Mouse (Mus musculus) limb, embryonic 12.5 days (tissue): ENCODE results near the gene Cadm3. TPM values are rescaled to one million over a fixed set of nuclear protein-coding genes. Genes with fewer than 3 reads are reported as not detected.
A peak's percentile ranks its signal among the peaks of the same experiment; 100 is the strongest.

ENCODE experiments used
- ATAC-seq: fragments of 200-750 bp; cut with Nextera tagmentation; 2 replicates; pipeline ENCODE4 v1.8.0; 2017; ENCODE audit warnings: low read depth, moderate TSS enrichment; ENCODE audit not compliant: insufficient number of reproducible peaks, insufficient read depth, low FRiP score, low TSS enrichment
- H3K27ac ChIP-seq: fragments of 300-500 bp; sonication (generic); 2 replicates; pipeline ENCODE4 v1.5.1; 2016; ENCODE audit warnings: mild to moderate bottlenecking, moderate library complexity
- H3K27me3 ChIP-seq: fragments of 300-500 bp; sonication (generic); 2 replicates; pipeline ENCODE4 v1.6.1; 2016; ENCODE audit warnings: mild to moderate bottlenecking, moderate library complexity
- H3K36me3 ChIP-seq: fragments of 300-500 bp; sonication (generic); 2 replicates; pipeline ENCODE4 v1.6.1; 2016; ENCODE audit warnings: mild to moderate bottlenecking, moderate library complexity
- H3K4me1 ChIP-seq: fragments of 300-500 bp; sonication (generic); replicated peaks from 2 replicates; pipeline ENCODE4 v1.6.1; 2016
- H3K4me2 ChIP-seq: fragments of 300-500 bp; sonication (generic); 2 replicates; pipeline ENCODE4 v1.6.1; 2016; ENCODE audit warnings: mild to moderate bottlenecking, moderate library complexity
- H3K4me3 ChIP-seq: fragments of 300-500 bp; sonication (generic); replicated peaks from 2 replicates; pipeline ENCODE4 v1.5.1; 2016; ENCODE audit warnings: mild to moderate bottlenecking
- H3K9ac ChIP-seq: fragments of 300-500 bp; sonication (generic); replicated peaks from 2 replicates; pipeline ENCODE4 v1.6.1; 2016; ENCODE audit warnings: mild to moderate bottlenecking, moderate library complexity
- H3K9me3 ChIP-seq: fragments of 300-500 bp; sonication (generic); 2 replicates; pipeline ENCODE4 v1.6.1; 2016; ENCODE audit warnings: mild to moderate bottlenecking, moderate library complexity
- WGBS: fragments of 180-500 bp; shearing (Covaris S2); methylation state at CpG from one replicate; pipeline ENCODE4 v1.1.7; 2016; 5-methylcytosine and 5-hydroxymethylcytosine counted together
- polyA plus RNA-seq: library from polyadenylated mRNA; unstranded; fragments of >200 nt; fragmentation: Nextera tagmentation; extraction: Ambion mirVana; gene quantifications from 2 replicates; pipeline ENCODE4 v1.2.1, GENCODE M21; 2016

Cadm3 gene
- polyA plus RNA-seq, 1 experiment from 2014 or later, result 0.61 TPM

- no peaks in the 10 kb centered on the region for H3K27me3 ChIP-seq
- no peak overlapping the region for H3K4me2 ChIP-seq
- 46% methylated on average over 4 of the region's 4 CpGs for WGBS
- H3K36me3 ChIP-seq, result no peaks in the 10 kb centered on the region
- H3K9ac ChIP-seq, result no peak overlapping the region
- no peaks in the 10 kb centered on the region for H3K4me1 ChIP-seq
- H3K27ac ChIP-seq, result no peak overlapping the region
- no peak overlapping the region for H3K4me3 ChIP-seq
- no peak for ATAC-seq
- H3K9me3 ChIP-seq, result no peaks in the 10 kb centered on the region
Observed at GRCm38 (mm10) chr1:173357799-173358198, 9.7 kb downstream of the Cadm3 start.

- Histone ChIP-seq H3K9me3 (no peaks in the 10 kb centered on the region), H3K4me3 (no peak overlapping the region), H3K27ac (no peak overlapping the region), H3K4me2 (no peak overlapping the region), H3K36me3 (no peaks in the 10 kb centered on the region), H3K4me1 (no peaks in the 10 kb centered on the region), H3K9ac (no peak overlapping the region), H3K27me3 (no peaks in the 10 kb centered on the region)
- 96% methylated on average over 2 of the region's 2 CpGs for WGBS
- no peak for ATAC-seq
Observed at GRCm38 (mm10) chr1:173356699-173357098, 10.8 kb downstream of the Cadm3 start.

- 78% methylated on average over 7 of the region's 7 CpGs for WGBS
- no peaks in the 10 kb centered on the region for H3K27me3 ChIP-seq
- peaks cover 3% of the 10 kb centered on the region; the same call in 1 of the 2 replicates for H3K4me1 ChIP-seq
- no peak overlapping the region for H3K4me3 ChIP-seq
- no peaks in the 10 kb centered on the region for H3K36me3 ChIP-seq
- no peak for ATAC-seq
- no peaks in the 10 kb centered on the region for H3K9me3 ChIP-seq
- no peak overlapping the region for H3K4me2 ChIP-seq
- no peak overlapping the region for H3K9ac ChIP-seq
- H3K27ac ChIP-seq, result no peak overlapping the region
Observed at GRCm38 (mm10) chr1:173355107-173355846, 12.2 kb downstream of the Cadm3 start.

GRCm38 (mm10) chr1:173350372-173350957 lies 17.0 kb downstream of the Cadm3 start, which contains the start of gene Aim2:
TSS of gene Aim2 (plus strand) at chr1:173350879.
- peak within 1 kb of the TSS; percentile 54 for H3K4me2 ChIP-seq
- peaks cover 7% of the 10 kb centered on the region; the same call in 1 of the 2 replicates for H3K4me1 ChIP-seq
- H3K27me3 ChIP-seq, result no peaks in the 10 kb centered on the region
- H3K4me3 ChIP-seq, result peak within 1 kb of the TSS; percentile 28
- peak within 1 kb of the TSS; percentile 23; the same call in 1 of the 2 replicates for H3K9ac ChIP-seq
- ATAC-seq, result peak; percentile 48; the same call in 1 of the 2 replicates
- 12% methylated on average over 10 of the region's 10 CpGs for WGBS
- no peak within 1 kb of the TSS for H3K27ac ChIP-seq
- H3K9me3 ChIP-seq, result no peaks in the 10 kb centered on the region
- H3K36me3 ChIP-seq, result no peaks in the 10 kb centered on the region

GRCm38 (mm10) chr1:173349946-173350345 lies 17.5 kb downstream of the Cadm3 start:
- peak; percentile 60; the same call in 1 of the 2 replicates for ATAC-seq
- Histone ChIP-seq H3K4me3 (peak overlapping the region; percentile 28), H3K4me2 (peak overlapping the region; percentile 54), H3K27me3 (no peaks in the 10 kb centered on the region), H3K27ac (no peak overlapping the region), H3K36me3 (no peaks in the 10 kb centered on the region), H3K9me3 (no peaks in the 10 kb centered on the region), H3K9ac (peak overlapping the region; percentile 23; the same call in 1 of the 2 replicates), H3K4me1 (peaks cover 7% of the 10 kb centered on the region; the same call in 1 of the 2 replicates)
- 7% methylated on average over 6 of the region's 6 CpGs for WGBS

GRCm38 (mm10) chr1:173349192-173349591 lies 18.3 kb downstream of the Cadm3 start:
- H3K9me3 ChIP-seq, result no peaks in the 10 kb centered on the region
- H3K36me3 ChIP-seq, result no peaks in the 10 kb centered on the region
- no peak overlapping the region for H3K27ac ChIP-seq
- no peak overlapping the region for H3K9ac ChIP-seq
- peaks cover 7% of the 10 kb centered on the region; the same call in 1 of the 2 replicates for H3K4me1 ChIP-seq
- H3K4me2 ChIP-seq, result no peak overlapping the region
- H3K27me3 ChIP-seq, result no peaks in the 10 kb centered on the region
- no peak overlapping the region for H3K4me3 ChIP-seq
- no peak for ATAC-seq
- WGBS, result 74% methylated on average over 5 of the region's 5 CpGs

- WGBS, result 17% methylated on average over 1 of the region's 1 CpGs
Observed at GRCm38 (mm10) chr1:173348527-173348926, 19.0 kb downstream of the Cadm3 start.

GRCm38 (mm10) chr1:173345112-173345511 lies 22.4 kb downstream of the Cadm3 start:
- Histone ChIP-seq H3K4me3 (no peak overlapping the region), H3K27me3 (no peaks in the 10 kb centered on the region), H3K9me3 (no peaks in the 10 kb centered on the region), H3K27ac (no peak overlapping the region), H3K4me2 (no peak overlapping the region), H3K36me3 (no peaks in the 10 kb centered on the region), H3K4me1 (peaks cover 2% of the 10 kb centered on the region; the same call in 1 of the 2 replicates), H3K9ac (no peak overlapping the region)
- no peak for ATAC-seq
- WGBS, result 88% methylated on average over 4 of the region's 4 CpGs

More at GRCm38 (mm10) chr1:173348527-173348926, 19.0 kb downstream of the Cadm3 start:
- no peak overlapping the region for H3K27ac ChIP-seq
- H3K36me3 ChIP-seq, result no peaks in the 10 kb centered on the region
- no peak overlapping the region for H3K9ac ChIP-seq
- no peak overlapping the region for H3K4me2 ChIP-seq
- no peak overlapping the region for H3K4me3 ChIP-seq
- no peaks in the 10 kb centered on the region for H3K9me3 ChIP-seq
- H3K4me1 ChIP-seq, result peaks cover 7% of the 10 kb centered on the region; the same call in 1 of the 2 replicates
- peak; percentile 23; the same call in 1 of the 2 replicates for ATAC-seq
- no peaks in the 10 kb centered on the region for H3K27me3 ChIP-seq

- no peak overlapping the region for H3K27ac ChIP-seq
Observed at GRCm38 (mm10) chr1:173343934-173344333, 23.6 kb downstream of the Cadm3 start.

GRCm38 (mm10) chr1:173342425-173342824 lies 25.1 kb downstream of the Cadm3 start:
- H3K9me3 ChIP-seq, result no peaks in the 10 kb centered on the region
- WGBS, result 82% methylated on average over 1 of the region's 1 CpGs
- no peak for ATAC-seq
- no peaks in the 10 kb centered on the region for H3K4me1 ChIP-seq
- H3K27ac ChIP-seq, result no peak overlapping the region
- no peak overlapping the region for H3K4me2 ChIP-seq
- no peak overlapping the region for H3K9ac ChIP-seq
- H3K4me3 ChIP-seq, result no peak overlapping the region
- H3K36me3 ChIP-seq, result no peaks in the 10 kb centered on the region
- no peaks in the 10 kb centered on the region for H3K27me3 ChIP-seq

More at GRCm38 (mm10) chr1:173343934-173344333, 23.6 kb downstream of the Cadm3 start:
- H3K4me1 ChIP-seq, result no peaks in the 10 kb centered on the region; the same call in 1 of the 2 replicates
- H3K9ac ChIP-seq, result no peak overlapping the region
- H3K36me3 ChIP-seq, result no peaks in the 10 kb centered on the region
- no peaks in the 10 kb centered on the region for H3K27me3 ChIP-seq
- H3K4me3 ChIP-seq, result no peak overlapping the region
- H3K4me2 ChIP-seq, result no peak overlapping the region
- 87% methylated on average over 3 of the region's 3 CpGs for WGBS
- H3K9me3 ChIP-seq, result no peaks in the 10 kb centered on the region
- no peak for ATAC-seq

GRCm38 (mm10) chr1:173339543-173339942 lies 28.0 kb downstream of the Cadm3 start:
- WGBS, result 14% methylated on average over 2 of the region's 2 CpGs
- no peak for ATAC-seq
- Histone ChIP-seq H3K4me2 (no peak overlapping the region), H3K9me3 (no peaks in the 10 kb centered on the region), H3K27me3 (no peaks in the 10 kb centered on the region), H3K36me3 (no peaks in the 10 kb centered on the region), H3K4me3 (no peak overlapping the region), H3K27ac (no peak overlapping the region), H3K9ac (no peak overlapping the region), H3K4me1 (no peaks in the 10 kb centered on the region)
